Mouse (Mus musculus) lung, postnatal 14 days (tissue): ENCODE data around the gene Phc2.
A peak's percentile ranks its signal among the peaks of the same experiment; 100 is the strongest.
"Not testable (repeated sequence)": the region's sequence is repeated elsewhere in the genome, so short reads cannot be mapped to it uniquely, and the experiment has no call there.

Experiments used
- DNase-seq: peaks from one replicate; pipeline ENCODE4 v3.0.0; 2021

The Phc2 gene

GRCm38 (mm10) chr4:128654505-128655381 is at the start of gene Phc2:
Phc2 (plus strand) TSS chr4:128654702.
- DNase-seq: peak; percentile 93

- DNase-seq: no peak
Observed at GRCm38 (mm10) chr4:128606586-128606985, 47.9 kb upstream of the Phc2 start.

DNA sequence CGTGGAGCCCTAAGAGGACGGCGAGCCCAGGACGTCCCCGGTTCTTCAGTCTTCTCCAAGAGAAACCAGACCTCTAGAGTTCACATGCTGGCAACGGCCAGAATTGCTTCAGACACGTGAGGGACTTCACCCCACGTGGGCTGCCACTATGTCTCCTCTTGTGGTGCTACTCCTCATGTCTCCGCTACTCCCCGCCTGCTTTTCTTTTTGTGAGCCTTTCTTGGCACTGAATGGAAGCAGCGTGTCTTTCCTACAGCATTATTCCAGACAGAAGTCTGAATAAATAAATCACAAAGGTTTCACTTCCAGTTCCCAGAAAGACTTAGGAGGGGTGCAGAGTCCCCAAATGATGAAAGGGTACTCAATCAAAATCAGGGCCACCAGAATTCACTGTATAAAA is 46.8 kb upstream of the Phc2 start:
- no peak for DNase-seq

GRCm38 (mm10) chr4:128609276-128609924 is 45.1 kb upstream of the Phc2 start:
- no peak for DNase-seq

GRCm38 (mm10) chr4:128609925-128610402 is 44.5 kb upstream of the Phc2 start, which contains the start of gene Zscan20:
Zscan20 (minus strand) TSS chr4:128610098.
- DNase-seq: peak; percentile 95

DNA sequence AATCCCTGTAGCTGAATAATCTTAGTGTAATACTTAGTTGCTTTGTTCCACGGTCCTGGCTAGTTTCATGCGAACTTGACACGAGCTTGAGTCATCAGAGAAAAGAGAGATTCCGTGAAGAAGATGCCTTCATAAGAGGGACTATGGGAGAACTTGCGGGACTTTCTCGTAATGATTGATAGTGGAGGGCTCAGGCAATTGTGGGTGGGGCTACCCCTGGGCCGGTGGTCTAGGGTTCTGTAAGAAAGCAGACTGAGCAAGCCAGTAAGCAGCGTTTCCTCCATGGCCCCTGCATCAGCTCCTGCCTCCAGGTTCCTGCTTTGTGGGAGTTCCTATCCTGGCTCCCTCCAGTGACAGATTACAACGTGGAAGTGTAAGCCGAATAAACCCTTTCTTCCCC is 43.8 kb upstream of the Phc2 start:
- DNase-seq: no peak

DNA sequence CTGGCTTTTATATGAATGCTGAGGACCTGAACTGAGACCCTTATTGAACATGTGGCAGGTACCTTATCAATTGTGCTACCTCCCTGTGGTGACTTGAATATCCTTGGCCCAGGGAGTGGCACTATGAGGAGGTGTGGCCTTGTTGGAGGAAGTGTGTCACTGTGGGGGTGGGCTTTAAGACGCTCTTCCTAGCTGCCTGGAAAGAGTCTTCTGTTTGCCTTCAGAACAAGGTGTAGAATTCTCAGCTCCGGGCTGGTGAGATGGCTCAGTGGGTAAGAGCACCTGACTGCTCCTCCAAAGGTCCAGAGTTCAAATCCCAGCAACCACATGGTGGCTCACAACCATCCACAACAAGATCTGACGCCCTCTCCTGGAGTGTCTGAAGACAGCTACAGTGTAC is 42.8 kb upstream of the Phc2 start:
- not testable (repeated sequence) for DNase-seq

- peak; percentile 58 for DNase-seq
Observed at GRCm38 (mm10) chr4:128613326-128613725, 41.2 kb upstream of the Phc2 start.

DNA sequence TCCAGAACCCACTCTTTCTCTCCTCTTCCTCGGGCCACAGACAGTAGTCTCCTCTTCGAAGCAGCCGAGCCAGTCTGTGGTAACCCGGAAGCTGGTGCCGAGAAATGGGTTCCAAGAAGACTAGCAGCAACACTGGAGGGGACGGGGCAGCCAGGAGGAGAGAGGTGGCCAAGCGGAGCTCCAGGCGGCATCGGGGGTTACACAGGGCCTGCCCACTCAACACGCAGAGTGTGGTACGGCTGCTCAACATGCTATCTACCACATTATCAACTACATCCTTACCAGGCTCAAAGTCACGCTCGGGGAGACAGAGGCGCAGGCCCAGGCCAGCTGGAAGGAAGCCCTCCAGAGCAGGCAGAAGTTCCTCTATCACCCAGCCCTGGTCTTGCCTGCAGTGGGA is 38.7 kb upstream of the Phc2 start:
- no peak for DNase-seq

GRCm38 (mm10) chr4:128617363-128618120 is 37.0 kb upstream of the Phc2 start:
- DNase-seq: no peak

DNA sequence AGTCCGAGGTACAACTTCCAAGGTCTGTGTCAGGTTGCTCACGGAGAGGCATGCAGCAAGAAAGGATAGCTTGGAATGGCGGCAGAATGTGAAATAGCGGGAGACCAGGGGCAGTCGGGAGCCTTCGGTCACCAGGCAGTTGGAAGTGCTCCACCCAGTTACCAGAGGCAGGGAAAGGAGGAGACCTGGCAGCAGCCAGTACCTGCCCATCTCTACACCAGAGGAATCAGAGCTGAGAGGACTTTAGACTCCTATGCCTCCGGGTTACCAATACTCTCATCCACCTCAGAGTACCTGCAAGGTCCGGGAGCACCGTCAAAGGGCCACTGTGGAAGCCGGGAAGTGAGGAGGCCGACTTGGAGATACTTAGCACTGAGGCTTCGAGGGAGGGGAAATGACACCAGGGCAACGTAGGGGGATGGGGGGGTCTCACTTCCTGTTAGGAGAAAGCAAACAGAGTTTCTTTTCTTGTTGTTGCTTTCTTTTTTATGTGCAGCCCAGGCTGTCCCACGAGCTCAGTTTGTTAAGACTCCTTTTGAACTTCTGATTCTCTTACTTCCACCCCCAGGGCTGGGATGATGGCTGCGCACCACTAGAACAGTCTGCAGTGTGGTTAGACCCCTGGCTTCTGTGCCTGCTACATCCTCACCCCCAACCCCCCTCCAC is 36.1 kb upstream of the Phc2 start, which contains the start of gene Tlr12:
Gene Tlr12, minus strand, starts transcription at position 374 of the 666 bp plus-strand sequence.
- DNase-seq: no peak

- no peak for DNase-seq
Observed at GRCm38 (mm10) chr4:128618963-128619362, 35.5 kb upstream of the Phc2 start.

GRCm38 (mm10) chr4:128620572-128620971 is 33.9 kb upstream of the Phc2 start:
- DNase-seq: no peak

DNA sequence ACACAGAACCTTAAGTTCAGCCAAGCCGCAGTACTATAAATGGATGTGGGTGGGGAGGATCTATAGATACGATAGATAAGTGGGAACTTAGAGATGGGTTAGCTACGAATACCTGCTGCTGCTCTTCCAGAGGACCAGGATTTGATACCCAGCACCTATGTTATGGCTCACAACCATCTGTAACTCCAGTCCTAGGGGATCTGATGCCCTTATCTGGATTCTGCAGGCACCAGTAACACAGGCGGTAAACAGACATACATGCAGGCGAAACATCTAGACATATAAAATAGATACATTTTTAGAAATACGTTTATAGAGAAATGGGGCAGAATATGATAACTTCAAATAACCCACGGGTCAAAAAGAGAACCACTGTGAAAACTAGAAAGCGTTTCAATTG is 33.4 kb upstream of the Phc2 start:
- no peak for DNase-seq

DNA sequence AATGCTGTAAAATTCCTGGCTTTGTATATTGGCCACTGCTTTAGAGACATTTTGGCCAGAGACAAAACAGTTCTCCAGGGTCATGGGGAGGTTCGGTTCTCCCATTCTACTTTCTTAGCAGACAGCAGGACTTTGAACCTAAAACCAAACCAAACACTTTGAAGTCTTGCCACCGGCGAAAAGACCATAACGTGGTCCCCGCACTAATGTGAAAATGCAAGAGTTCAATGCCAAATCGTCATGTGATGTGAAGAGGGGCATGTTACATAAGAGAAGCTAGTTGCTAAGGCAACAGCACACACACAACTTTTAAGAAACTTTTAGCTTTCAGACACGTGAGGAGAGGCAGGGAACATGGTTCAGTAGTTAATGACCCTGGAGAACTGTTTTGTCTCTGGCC is 19.1 kb upstream of the Phc2 start:
- no peak for DNase-seq

DNA sequence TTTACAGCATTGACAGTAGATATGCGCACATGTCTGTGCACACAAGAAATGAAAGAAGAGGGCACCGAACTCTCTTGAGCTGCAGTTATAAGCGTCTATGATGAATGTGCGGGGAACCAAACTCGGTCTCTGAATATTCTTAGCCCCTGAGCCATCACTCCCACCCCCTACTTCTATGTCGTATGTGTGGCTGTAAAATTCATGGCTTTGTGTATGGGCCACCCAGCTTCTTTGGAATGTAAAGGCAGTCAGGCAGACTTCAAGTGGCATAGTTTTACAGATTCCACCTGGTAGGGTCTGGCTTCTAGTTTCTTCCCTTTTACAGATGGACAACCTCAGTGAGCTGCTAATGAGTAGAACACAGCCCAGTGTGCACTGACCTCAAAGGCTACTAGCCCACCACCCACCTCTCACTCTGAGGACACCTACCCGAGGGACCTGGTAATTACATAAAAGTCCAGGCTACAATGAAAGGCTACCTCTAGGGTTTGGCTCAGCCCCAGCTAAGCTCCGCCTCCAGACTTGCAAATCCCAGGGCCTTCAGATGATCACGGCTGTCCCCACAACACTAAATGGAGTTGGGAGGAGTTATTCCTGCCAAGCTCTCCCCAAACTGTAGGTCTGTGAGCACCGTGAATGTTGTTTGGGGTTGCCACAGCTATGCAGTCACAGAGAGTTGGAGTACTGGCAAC is 18.5 kb upstream of the Phc2 start:
- DNase-seq: no peak

- DNase-seq: peak; percentile 16
Observed at GRCm38 (mm10) chr4:128637250-128637649, 17.3 kb upstream of the Phc2 start.

- DNase-seq: no peak
Observed at GRCm38 (mm10) chr4:128638265-128638923, 16.1 kb upstream of the Phc2 start.

DNA sequence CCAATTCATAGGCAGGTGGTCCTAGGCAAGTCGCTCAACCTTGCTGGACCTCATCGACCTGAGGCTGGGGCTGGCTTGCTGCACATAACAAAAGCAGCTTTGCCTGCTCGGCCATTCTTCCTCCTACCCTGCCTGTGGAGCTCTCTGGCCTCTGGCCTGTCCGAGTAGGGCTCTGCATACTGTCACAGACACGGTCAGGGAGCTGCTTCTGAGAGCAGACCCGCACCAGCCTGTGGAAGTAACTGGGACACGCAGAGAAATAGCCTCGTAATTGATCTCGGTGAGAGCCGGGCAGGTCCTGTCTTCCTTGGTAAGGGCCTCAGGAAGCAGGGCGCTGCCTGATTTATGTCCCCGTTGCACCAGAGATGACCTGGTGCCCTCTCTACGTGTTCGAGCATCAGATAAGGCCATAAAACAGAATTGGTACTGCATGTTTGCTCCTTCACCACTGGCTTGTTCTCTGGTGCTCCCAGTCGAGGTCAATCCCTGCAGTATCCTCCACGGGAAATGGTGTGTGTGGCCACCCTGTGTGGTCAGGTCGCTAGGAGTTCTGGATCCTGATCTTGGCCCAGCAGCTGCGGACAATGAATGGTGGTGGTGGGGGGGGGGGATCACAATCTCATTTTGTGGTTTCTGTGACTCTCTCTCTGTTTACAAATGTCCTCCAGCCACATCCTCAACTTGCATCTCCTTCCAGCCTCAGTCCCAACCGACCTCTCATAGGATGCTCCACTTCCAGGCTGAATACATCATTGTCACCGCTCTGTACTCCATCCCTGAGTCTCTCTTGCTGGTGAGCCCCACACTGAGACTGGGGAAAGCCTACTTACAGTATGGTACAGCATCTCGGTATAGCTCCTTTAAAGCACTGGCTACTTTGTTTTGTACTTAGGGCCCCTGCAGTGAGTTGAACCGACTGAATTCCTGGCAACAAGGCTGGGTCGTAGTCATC is 12.5 kb upstream of the Phc2 start:
- no peak for DNase-seq

DNA sequence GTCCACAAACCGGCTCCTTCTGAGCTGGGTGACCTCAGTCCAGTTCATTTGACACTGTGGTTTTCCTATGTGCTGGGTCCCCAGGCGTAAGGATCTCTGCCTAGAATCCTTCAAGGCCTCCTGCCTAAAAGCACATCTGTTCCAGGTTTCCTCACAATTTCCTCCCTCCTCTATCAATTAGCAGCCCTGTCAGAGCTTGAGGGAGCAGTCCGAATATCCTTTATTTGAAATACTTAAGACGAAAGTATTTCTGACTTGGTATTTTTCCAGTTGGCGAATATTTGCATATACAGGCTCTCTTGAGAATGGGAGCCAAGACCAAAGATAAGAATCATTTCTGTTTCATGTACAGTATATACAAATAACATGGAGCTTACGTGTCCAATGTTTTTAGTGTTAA is 8.6 kb upstream of the Phc2 start:
- DNase-seq: no peak
